Mouse (Mus musculus) neural tube, embryonic 15.5 days (tissue): ENCODE data around the gene Sik3. TPM values are rescaled to one million over a fixed set of nuclear protein-coding genes. Genes with fewer than 3 reads are reported as not detected.
A peak's percentile ranks its signal among the peaks of the same experiment; 100 is the strongest.

Source experiments
- ATAC-seq: fragments of 200-750 bp; cut with Nextera tagmentation; 2 replicates; pipeline ENCODE4 v1.8.0; 2017; ENCODE audit warnings: mild to moderate bottlenecking, moderate TSS enrichment, moderate library complexity; ENCODE audit not compliant: low FRiP score
- H3K27ac ChIP-seq: fragments of 300-500 bp; sonication (generic); replicated peaks from 2 replicates; pipeline ENCODE4 v1.5.1; 2015; ENCODE audit warnings: mild to moderate bottlenecking, inconsistent platforms
- H3K27me3 ChIP-seq: fragments of 300-500 bp; sonication (generic); replicated peaks from 2 replicates; pipeline ENCODE4 v1.6.1; 2015; ENCODE audit warnings: inconsistent platforms
- H3K36me3 ChIP-seq: fragments of 300-500 bp; sonication (generic); 2 replicates; pipeline ENCODE4 v1.6.1; 2015; ENCODE audit warnings: inconsistent platforms
- H3K4me1 ChIP-seq: fragments of 300-500 bp; sonication (generic); 2 replicates; pipeline ENCODE4 v1.6.1; 2015; ENCODE audit warnings: inconsistent platforms
- H3K4me2 ChIP-seq: fragments of 300-500 bp; sonication (generic); 2 replicates; pipeline ENCODE4 v1.6.1; 2015; ENCODE audit warnings: inconsistent platforms, mild to moderate bottlenecking, moderate library complexity
- H3K4me3 ChIP-seq: fragments of 300-500 bp; sonication (generic); replicated peaks from 2 replicates; pipeline ENCODE4 v1.5.1; 2015; ENCODE audit warnings: mild to moderate bottlenecking, inconsistent platforms
- H3K9ac ChIP-seq: fragments of 300-500 bp; sonication (generic); replicated peaks from 2 replicates; pipeline ENCODE4 v1.6.1; 2015; ENCODE audit warnings: mild to moderate bottlenecking, inconsistent platforms
- H3K9me3 ChIP-seq: fragments of 300-500 bp; sonication (generic); replicated peaks from 2 replicates; pipeline ENCODE4 v1.6.1; 2016; ENCODE audit warnings: inconsistent platforms
- WGBS: fragments of 180-500 bp; shearing (Covaris S2); methylation state at CpG from one replicate; pipeline ENCODE4 v1.1.7; 2015; ENCODE audit warnings: mixed read lengths; 5-methylcytosine and 5-hydroxymethylcytosine counted together
- polyA plus RNA-seq: library from polyadenylated mRNA; unstranded; fragments of >200 nt; fragmentation: Nextera tagmentation; extraction: Ambion mirVana; gene quantifications from 2 replicates; pipeline ENCODE4 v1.2.1, GENCODE M21; 2015

Gene Sik3
- polyA plus RNA-seq, 1 experiment from 2014 or later = 9.9 TPM

- Histone ChIP-seq H3K27ac (no peak overlapping the region), H3K27me3 (peaks cover 25% of the 10 kb centered on the region), H3K4me2 (no peak overlapping the region), H3K4me1 (peaks cover 17% of the 10 kb centered on the region), H3K9me3 (no peaks in the 10 kb centered on the region), H3K9ac (no peak overlapping the region), H3K4me3 (no peak overlapping the region), H3K36me3 (peaks cover 9% of the 10 kb centered on the region)
- 90% methylated on average over 4 of the region's 4 CpGs for WGBS
- no peak for ATAC-seq
Observed at GRCm38 (mm10) chr9:46270782-46271181, 258.2 kb downstream of the Sik3 start.

DNA sequence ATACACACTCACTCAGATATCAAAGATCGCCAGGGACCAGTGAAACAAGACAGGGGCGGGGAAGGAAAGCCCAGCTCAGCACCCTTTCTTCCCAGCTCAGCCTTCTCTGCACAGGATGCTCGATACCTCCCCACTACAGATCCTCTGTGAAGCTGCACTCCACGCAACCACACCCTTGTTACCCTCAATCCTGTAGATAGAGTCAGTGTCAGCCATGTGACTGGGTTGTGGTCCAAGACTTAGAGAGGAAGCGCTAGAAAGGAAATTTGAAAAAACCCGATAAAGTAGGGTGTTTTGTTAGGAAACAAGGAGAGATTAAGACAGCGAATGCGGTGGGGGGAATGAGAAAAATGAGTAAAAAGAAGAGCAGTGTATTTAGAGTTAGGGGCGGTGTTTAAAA lies 259.4 kb downstream of the Sik3 start:
- Histone ChIP-seq H3K36me3 (peaks cover 22% of the 10 kb centered on the region), H3K27ac (no peak overlapping the region), H3K9ac (no peak overlapping the region), H3K4me1 (peaks cover 17% of the 10 kb centered on the region), H3K4me2 (no peak overlapping the region), H3K9me3 (no peaks in the 10 kb centered on the region), H3K4me3 (0 out of 2 replicates have a peak overlapping the region, but pooled peaks have one; percentile 80), H3K27me3 (peaks cover 25% of the 10 kb centered on the region)
- no peak for ATAC-seq
- 90% methylated on average over 9 of the region's 9 CpGs for WGBS

- 6% methylated on average over 45 of the region's 45 CpGs for WGBS
- Histone ChIP-seq H3K4me1 (peaks cover 17% of the 10 kb centered on the region), H3K9ac (peak within 1 kb of the TSS; percentile 63)
Observed at GRCm38 (mm10) chr9:46272677-46273454, 260.2 kb downstream of the Sik3 start, which contains the start of gene Zpr1. Gene Zpr1, plus strand, starts transcription at chr9:46273064.

More at GRCm38 (mm10) chr9:46272677-46273454, 260.2 kb downstream of the Sik3 start, which contains the start of gene Zpr1:
- Histone ChIP-seq H3K4me2 (peak within 1 kb of the TSS; percentile 95), H3K27me3 (peaks cover 25% of the 10 kb centered on the region), H3K4me3 (peak within 1 kb of the TSS; percentile 80), H3K9me3 (no peaks in the 10 kb centered on the region), H3K36me3 (peaks cover 30% of the 10 kb centered on the region), H3K27ac (peak within 1 kb of the TSS; percentile 71)
- ATAC-seq = peak; percentile 94

Other genes with a start within 250 kb of the Sik3 start
- gene Cep164, start 184.1 kb upstream of the Sik3 start, polyA plus RNA-seq = 12.9 and 16.3 TPM in 2 replicates
- 43.3 and 49.3 TPM in 2 replicates for gene Bace1, start 174.2 kb upstream of the Sik3 start, polyA plus RNA-seq
- gene Pcsk7, start 106.3 kb upstream of the Sik3 start, polyA plus RNA-seq = 25.0 and 25.8 TPM in 2 replicates
- gene Rnf214, start 105.9 kb upstream of the Sik3 start, polyA plus RNA-seq = 77.0 and 83.6 TPM in 2 replicates
- gene Tagln, start 76.8 kb upstream of the Sik3 start, polyA plus RNA-seq = 8.5 and 44.8 TPM in 2 replicates
- gene Sidt2, start 57.6 kb upstream of the Sik3 start, polyA plus RNA-seq = 49.2 and 55.1 TPM in 2 replicates
- gene Pafah1b2, start 130 bp upstream of the Sik3 start, polyA plus RNA-seq = 250 and 251 TPM in 2 replicates
- 7.3 and 19.9 TPM in 2 replicates for gene Apoa1, start 215.8 kb downstream of the Sik3 start, polyA plus RNA-seq
- 0.77 TPM in 1 of 2 replicates, not detected in the other for gene Apoc3, start 222.8 kb downstream of the Sik3 start, polyA plus RNA-seq
- gene Apoa4, start 227.9 kb downstream of the Sik3 start, polyA plus RNA-seq = 1.3 TPM in 1 of 2 replicates, not detected in the other